ENCODE assay signal across 8 mouse cellular contexts in the genomic region with DNA sequence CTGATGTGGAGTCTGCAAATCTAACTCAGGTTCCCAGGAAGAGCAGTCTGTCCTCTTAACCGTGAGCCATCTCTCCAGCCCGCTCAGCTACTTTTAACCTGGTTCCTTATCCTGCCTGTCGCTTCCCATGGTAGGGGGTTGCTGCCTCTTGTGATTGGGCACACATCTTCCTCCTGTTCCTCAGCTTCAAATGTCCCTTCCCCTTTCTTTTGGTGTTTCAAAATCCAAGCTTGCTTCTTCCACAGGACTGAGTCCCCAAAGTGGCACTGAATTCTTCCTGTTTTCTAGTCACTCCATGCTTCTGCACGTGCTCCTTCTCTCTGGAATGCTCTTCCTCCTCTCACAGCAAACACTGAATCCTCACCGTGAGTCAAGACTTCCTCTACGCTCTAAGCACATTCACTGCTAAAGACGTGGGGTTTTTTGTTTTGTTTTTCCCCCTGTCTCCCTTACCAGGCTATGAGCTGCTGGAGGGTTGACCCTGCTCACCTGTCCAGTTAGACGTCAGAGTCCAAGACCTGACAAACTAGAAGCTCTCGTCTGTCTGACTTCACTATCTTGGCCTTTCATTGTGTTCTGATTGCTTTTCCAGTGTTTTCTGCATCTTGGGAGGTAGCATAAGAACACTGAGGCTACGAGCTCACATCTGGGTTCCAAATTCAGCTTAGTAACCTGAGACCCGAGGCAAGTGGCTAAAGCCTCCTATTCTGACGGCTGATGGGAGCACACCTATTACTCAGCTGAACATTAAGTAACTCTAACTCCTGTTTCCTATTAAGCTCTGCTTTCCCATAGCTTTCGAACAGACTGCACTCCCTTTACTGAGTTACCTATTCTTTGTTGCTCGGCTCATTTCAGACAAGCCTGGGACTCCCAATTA. TPM values are rescaled to one million over a fixed set of nuclear protein-coding genes. Genes with fewer than 3 reads are reported as not detected.
DNase-seq lines count a peak whose midpoint lies in the region; ATAC-seq and TF ChIP-seq lines count a peak whose summit lies in the region.

No protein-coding gene starts in this region.

- TF ChIP-seq CTCF in MEL (IDR thresholded peaks at IDR 0.05 in 2 of 3, conservative IDR thresholded peaks at IDR 0.05 in 1 of 3; ENCODE audit: control insufficient read depth in 1 of 3, insufficient read depth in 1 of 3, low read depth in 2 of 3, low read length in 3 of 3, poor library complexity in 1 of 3, severe bottlenecking in 1 of 3), result no peak

- TF ChIP-seq EP300 in MEL (IDR thresholded peaks at IDR 0.05; ENCODE audit: low read depth in 1 of 2, low read length in 2 of 2), result no peak

- no peaks in the 10 kb centered on the region for H3K9me3 ChIP-seq in heart, embryonic 11.5 days (replicated peaks; ENCODE audit: control insufficient read depth, low read length)
- H3K9me3 ChIP-seq in MEL (replicated peaks; ENCODE audit: insufficient read depth, low read length), result no peaks in the 10 kb centered on the region
- H3K9me3 ChIP-seq in hindbrain, embryonic 10.5 days, result no peaks in the 10 kb centered on the region
- H3K9me3 ChIP-seq in midbrain, embryonic 10.5 days (replicated peaks), result no peaks in the 10 kb centered on the region

- peaks cover 18% of the 10 kb centered on the region for H3K4me1 ChIP-seq in heart, embryonic 11.5 days (ENCODE audit: control insufficient read depth, insufficient read depth, low read length)
- H3K4me1 ChIP-seq in MEL (ENCODE audit: control insufficient read depth in 1 of 2, insufficient read depth in 2 of 2, low read length in 2 of 2), result peaks cover 2 to 24% of the 10 kb centered on the region in 2 experiments; a peak in 3 of 4 replicates
- H3K4me1 ChIP-seq in hindbrain, embryonic 10.5 days (replicated peaks), result peaks cover 39% of the 10 kb centered on the region
- peaks cover 41% of the 10 kb centered on the region for H3K4me1 ChIP-seq in midbrain, embryonic 10.5 days

- peak overlapping the region; percentile 75 for H3K4me3 ChIP-seq in heart, embryonic 11.5 days (ENCODE audit: low read depth, low read length)
- peak overlapping the region; percentile 71 to 72 for H3K4me3 ChIP-seq in MEL (ENCODE audit: control insufficient read depth in 1 of 2, insufficient read depth in 1 of 2, low read depth in 2 of 2, low read length in 2 of 2)
- peak overlapping the region; percentile 80 for H3K4me3 ChIP-seq in hindbrain, embryonic 10.5 days
- peak overlapping the region; percentile 69 for H3K4me3 ChIP-seq in midbrain, embryonic 10.5 days

- no peak for TF ChIP-seq RAD21 in MEL (IDR thresholded peaks at IDR 0.05; ENCODE audit: low read depth, low read length)

- H3K4me2 ChIP-seq in heart, embryonic 11.5 days, result peak overlapping the region; percentile 91

- ATAC-seq in heart, embryonic 11.5 days (replicated peaks; ENCODE audit: insufficient number of reproducible peaks, low FRiP score, low TSS enrichment), result no peak

- peak overlapping the region; percentile 97 for H3K27ac ChIP-seq in heart, embryonic 11.5 days (ENCODE audit: low read depth, low read length)
- H3K27ac ChIP-seq in MEL (ENCODE audit: control insufficient read depth, low read depth, low read length), result peak overlapping the region; percentile 86
- H3K27ac ChIP-seq in hindbrain, embryonic 10.5 days, result peak overlapping the region; percentile 96
- peak overlapping the region; percentile 95 for H3K27ac ChIP-seq in midbrain, embryonic 10.5 days (replicated peaks)

- peak overlapping the region; percentile 68 for H3K9ac ChIP-seq in heart, embryonic 11.5 days (ENCODE audit: low read depth, low read length)
- peak overlapping the region; percentile 82 for H3K9ac ChIP-seq in MEL (ENCODE audit: control insufficient read depth, low read depth, low read length, poor library complexity, severe bottlenecking)

- 75% methylated on average over 14 of the region's 14 CpGs for WGBS in heart, embryonic 11.5 days (ENCODE audit: insufficient replicate concordance)
- WGBS in hindbrain, embryonic 10.5 days, result 77% methylated on average over 14 of the region's 14 CpGs
- WGBS in midbrain, embryonic 10.5 days, result 80% methylated on average over 14 of the region's 14 CpGs

- peaks cover 30% of the 10 kb centered on the region for H3K36me3 ChIP-seq in heart, embryonic 11.5 days (ENCODE audit: control insufficient read depth, insufficient read depth, low read length)
- peaks cover 1 to 11% of the 10 kb centered on the region in 2 experiments; a peak in 2 of 4 replicates for H3K36me3 ChIP-seq in MEL (ENCODE audit: control insufficient read depth in 1 of 2, insufficient read depth in 2 of 2, low read length in 2 of 2)
- peaks cover 64% of the 10 kb centered on the region for H3K36me3 ChIP-seq in hindbrain, embryonic 10.5 days
- H3K36me3 ChIP-seq in midbrain, embryonic 10.5 days, result peaks cover 65% of the 10 kb centered on the region

- H3K79me2 ChIP-seq in MEL (ENCODE audit: control insufficient read depth, insufficient read depth, low read length, poor library complexity), result peaks cover 18% of the 10 kb centered on the region

- DNase-seq in heart, adult 8-10 months (ENCODE audit: low spot score), result no peak
- no peak for DNase-seq in MEL (ENCODE audit: low read depth, low spot score)
- DNase-seq in hindbrain, embryonic 10.5 days (ENCODE audit: low spot score), result no peak
- DNase-seq in midbrain, embryonic 10.5 days (ENCODE audit: low spot score), result no peak
- DNase-seq in gastrocnemius, postnatal 10 days, result no peak
- DNase-seq in layer of hippocampus, postnatal 36 days, result no peak
- DNase-seq in right cerebral cortex, postnatal 4 days, result no peak

- TF ChIP-seq POLR2A in MEL (IDR thresholded peaks at IDR 0.05; ENCODE audit: control insufficient read depth in 1 of 2, insufficient read depth in 1 of 2, low read depth in 1 of 2, low read length in 2 of 2, poor library complexity in 1 of 2), result no peak

- no peaks in the 10 kb centered on the region for H3K27me3 ChIP-seq in heart, embryonic 11.5 days (ENCODE audit: control insufficient read depth, insufficient read depth, low read length)
- H3K27me3 ChIP-seq in MEL (ENCODE audit: control insufficient read depth in 1 of 2, insufficient read depth in 2 of 2, low read length in 2 of 2), result no peaks in the 10 kb centered on the region
- no peaks in the 10 kb centered on the region for H3K27me3 ChIP-seq in hindbrain, embryonic 10.5 days (ENCODE audit: insufficient read depth, poor library complexity, severe bottlenecking)
- no peaks in the 10 kb centered on the region for H3K27me3 ChIP-seq in midbrain, embryonic 10.5 days (ENCODE audit: low read depth, poor library complexity, severe bottlenecking)

RNA-seq across cellular contexts. Expression of gene Spag7, which starts 1.7 kb away (rescaled TPM):
- 187 and 201 TPM in 2 replicates for polyA plus RNA-seq in heart, embryonic 11.5 days (2014; fragmentation: Nextera tagmentation; extraction: Ambion mirVana)
- 100 to 1,000 TPM in 1 of 4 experiments, 10 to 100 TPM in 3; 89.6 to 119 (median 95.7) TPM for total RNA-seq in heart, adult 8-10 months (2022)
- total RNA-seq in MEL (2012; rRNA removed), result 76.4 and 81.0 TPM in 2 replicates
- polyA plus RNA-seq in MEL (2012; ENCODE audit: insufficient read depth in 1 of 2, insufficient read length in 2 of 2, low read depth in 1 of 2, low replicate concordance in 2 of 2, missing spikeins in 1 of 2), result 10 to 100 TPM in 1 of 2 experiments, not detected in 1; 99.6 TPM
- 185 and 191 TPM in 2 replicates for polyA plus RNA-seq in hindbrain, embryonic 10.5 days (2016; fragmentation: Nextera tagmentation; extraction: Ambion mirVana)
- polyA plus RNA-seq in midbrain, embryonic 10.5 days (2016; fragmentation: Nextera tagmentation; extraction: Ambion mirVana), result 186 TPM in 2 replicates
- total RNA-seq in gastrocnemius, postnatal 10 days (2021), result 100 to 1,000 TPM; 131 to 133 TPM
- total RNA-seq in layer of hippocampus, postnatal 36 days (2021), result 10 to 100 TPM; 48.2 to 50.8 TPM

RNA-seq across cellular contexts. Expression of gene Eno3, which starts 10.5 kb away (rescaled TPM):
- 272 and 313 TPM in 2 replicates for polyA plus RNA-seq in heart, embryonic 11.5 days (2014; fragmentation: Nextera tagmentation; extraction: Ambion mirVana)
- 1,000 to 10,000 TPM; 1,693 to 1,917 (median 1,770) TPM for total RNA-seq in heart, adult 8-10 months (2022)
- 12.9 and 14.2 TPM in 2 replicates for total RNA-seq in MEL (2012; rRNA removed)
- polyA plus RNA-seq in MEL (2012; ENCODE audit: insufficient read depth in 1 of 2, insufficient read length in 2 of 2, low read depth in 1 of 2, low replicate concordance in 2 of 2, missing spikeins in 1 of 2), result 10 to 100 TPM in 1 of 2 experiments, not detected in 1; 16.8 TPM
- polyA plus RNA-seq in hindbrain, embryonic 10.5 days (2016; fragmentation: Nextera tagmentation; extraction: Ambion mirVana), result 39.3 and 53.3 TPM in 2 replicates
- 22.6 and 32.8 TPM in 2 replicates for polyA plus RNA-seq in midbrain, embryonic 10.5 days (2016; fragmentation: Nextera tagmentation; extraction: Ambion mirVana)
- 1,000 to 10,000 TPM; 5,193 to 5,983 TPM for total RNA-seq in gastrocnemius, postnatal 10 days (2021)
- 1 to 10 TPM; 5.2 to 7.4 TPM for total RNA-seq in layer of hippocampus, postnatal 36 days (2021)

RNA-seq across cellular contexts. Expression of gene Pfn1, which starts 13.1 kb away (rescaled TPM):
- 1,771 and 1,932 TPM in 2 replicates for polyA plus RNA-seq in heart, embryonic 11.5 days (2014; fragmentation: Nextera tagmentation; extraction: Ambion mirVana)
- 100 to 1,000 TPM; 243 to 295 (median 274) TPM for total RNA-seq in heart, adult 8-10 months (2022)
- 1,332 and 1,356 TPM in 2 replicates for total RNA-seq in MEL (2012; rRNA removed)
- polyA plus RNA-seq in MEL (2012; ENCODE audit: insufficient read depth in 1 of 2, insufficient read length in 2 of 2, low read depth in 1 of 2, low replicate concordance in 2 of 2, missing spikeins in 1 of 2), result 1,000 to 10,000 TPM; 2,392 to 5,980 TPM
- 1,872 and 1,874 TPM in 2 replicates for polyA plus RNA-seq in hindbrain, embryonic 10.5 days (2016; fragmentation: Nextera tagmentation; extraction: Ambion mirVana)
- 1,553 and 1,733 TPM in 2 replicates for polyA plus RNA-seq in midbrain, embryonic 10.5 days (2016; fragmentation: Nextera tagmentation; extraction: Ambion mirVana)
- 100 to 1,000 TPM; 465 to 491 TPM for total RNA-seq in gastrocnemius, postnatal 10 days (2021)
- 100 to 1,000 TPM; 346 to 373 TPM for total RNA-seq in layer of hippocampus, postnatal 36 days (2021)

RNA-seq across cellular contexts. Expression of gene Slc25a11, which starts 20.2 kb away (rescaled TPM):
- polyA plus RNA-seq in heart, embryonic 11.5 days (2014; fragmentation: Nextera tagmentation; extraction: Ambion mirVana), result 221 and 245 TPM in 2 replicates
- total RNA-seq in heart, adult 8-10 months (2022), result 100 to 1,000 TPM; 640 to 724 (median 656) TPM
- total RNA-seq in MEL (2012; rRNA removed), result 96.3 and 104 TPM in 2 replicates
- polyA plus RNA-seq in MEL (2012; ENCODE audit: insufficient read depth in 1 of 2, insufficient read length in 2 of 2, low read depth in 1 of 2, low replicate concordance in 2 of 2, missing spikeins in 1 of 2), result 100 to 1,000 TPM; 114 to 145 TPM
- polyA plus RNA-seq in hindbrain, embryonic 10.5 days (2016; fragmentation: Nextera tagmentation; extraction: Ambion mirVana), result 144 and 155 TPM in 2 replicates
- 142 and 149 TPM in 2 replicates for polyA plus RNA-seq in midbrain, embryonic 10.5 days (2016; fragmentation: Nextera tagmentation; extraction: Ambion mirVana)
- total RNA-seq in gastrocnemius, postnatal 10 days (2021), result 100 to 1,000 TPM; 252 to 283 TPM
- 100 to 1,000 TPM; 115 to 119 TPM for total RNA-seq in layer of hippocampus, postnatal 36 days (2021)

RNA-seq across cellular contexts. Expression of gene Camta2, which starts 20.4 kb away (rescaled TPM):
- 10.6 and 14.4 TPM in 2 replicates for polyA plus RNA-seq in heart, embryonic 11.5 days (2014; fragmentation: Nextera tagmentation; extraction: Ambion mirVana)
- total RNA-seq in heart, adult 8-10 months (2022), result 10 to 100 TPM; 32.4 to 41.1 (median 34.2) TPM
- total RNA-seq in MEL (2012; rRNA removed), result 1.9 and 2.8 TPM in 2 replicates
- 10 to 100 TPM in 1 of 2 experiments, not detected in 1; 15.0 TPM for polyA plus RNA-seq in MEL (2012; ENCODE audit: insufficient read depth in 1 of 2, insufficient read length in 2 of 2, low read depth in 1 of 2, low replicate concordance in 2 of 2, missing spikeins in 1 of 2)
- polyA plus RNA-seq in hindbrain, embryonic 10.5 days (2016; fragmentation: Nextera tagmentation; extraction: Ambion mirVana), result 10.8 and 11.8 TPM in 2 replicates
- 9.8 and 12.4 TPM in 2 replicates for polyA plus RNA-seq in midbrain, embryonic 10.5 days (2016; fragmentation: Nextera tagmentation; extraction: Ambion mirVana)
- total RNA-seq in gastrocnemius, postnatal 10 days (2021), result 10 to 100 TPM; 20.6 to 21.8 TPM
- total RNA-seq in layer of hippocampus, postnatal 36 days (2021), result 100 to 1,000 TPM; 362 to 388 TPM

Comparison
In these comparisons a context has a peak if more than half of its experiments do, and no peak if none do; other contexts are left out.
1. RNA of gene Eno3, which starts 10.5 kb away (total RNA-seq): 5,193 to 5,983 TPM in gastrocnemius, postnatal 10 days and 1,693 to 1,917 TPM in heart, adult 8-10 months; 12.9 to 14.2 TPM in MEL and 5.2 to 7.4 TPM in layer of hippocampus, postnatal 36 days; every median in the first group is over 100 times any median in the second.
2. Peak in every context shown above with its lines, with median percentiles within 50 percentile points of each other: H3K27ac ChIP-seq and H3K4me3 ChIP-seq.